Comparison of ENCODE assay signal across 28 mouse cellular contexts in genomic region chr11:6831931-6832330, GRCm38 (mm10). TPM values are rescaled to one million over a fixed set of nuclear protein-coding genes. Genes with fewer than 3 reads are reported as not detected.
DNase-seq lines count a peak whose midpoint lies in the region; ATAC-seq lines count a peak whose summit lies in the region.
"Had no signal": no experiment of that assay in that cellular context is flagged by ENCODE, and none has a peak within 500 bp of the region (broad histone marks: within the 10 kb centered on the region; RNA-seq: fewer than 3 reads in every experiment).

No protein-coding gene starts in this region.

- H3K9me3 ChIP-seq in hindbrain, embryonic 13.5 days: no peaks in the 10 kb centered on the region
- no peaks in the 10 kb centered on the region for H3K9me3 ChIP-seq in hindbrain, embryonic 10.5 days
- H3K9me3 ChIP-seq in midbrain, embryonic 15.5 days: no peaks in the 10 kb centered on the region
- H3K9me3 ChIP-seq in midbrain, embryonic 10.5 days (replicated peaks): no peaks in the 10 kb centered on the region
- no peaks in the 10 kb centered on the region for H3K9me3 ChIP-seq in neural tube, embryonic 15.5 days (replicated peaks)
- H3K9me3 ChIP-seq: embryonic facial prominence, embryonic 10.5 days; limb, embryonic 15.5 days; liver, embryonic 15.5 days had no signal

- ATAC-seq in hindbrain, embryonic 13.5 days (ENCODE audit: low FRiP score): 0 out of 2 replicates have a peak, but pooled peaks have one; percentile 39
- peak; percentile 80 for ATAC-seq in midbrain, embryonic 15.5 days (replicated peaks)
- ATAC-seq in neural tube, embryonic 15.5 days (ENCODE audit: low FRiP score): peak; percentile 59; the same call in 1 of the 2 replicates
- ATAC-seq: forebrain, embryonic 16.5 days had no signal

- H3K27ac ChIP-seq in hindbrain, embryonic 13.5 days: no peak overlapping the region
- H3K27ac ChIP-seq in hindbrain, embryonic 10.5 days: no peak overlapping the region
- H3K27ac ChIP-seq in midbrain, embryonic 15.5 days: peak overlapping the region; percentile 48; the same call in 1 of the 2 replicates
- H3K27ac ChIP-seq in midbrain, embryonic 10.5 days (replicated peaks): no peak overlapping the region
- no peak overlapping the region for H3K27ac ChIP-seq in neural tube, embryonic 15.5 days (replicated peaks)
- H3K27ac ChIP-seq: embryonic facial prominence, embryonic 10.5 days; kidney, postnatal 0 days; limb, embryonic 15.5 days; liver, embryonic 15.5 days; macrophage had no signal

- no peak overlapping the region for H3K4me3 ChIP-seq in hindbrain, embryonic 13.5 days
- H3K4me3 ChIP-seq in hindbrain, embryonic 10.5 days: no peak overlapping the region
- no peak overlapping the region for H3K4me3 ChIP-seq in midbrain, embryonic 15.5 days
- H3K4me3 ChIP-seq in midbrain, embryonic 10.5 days: no peak overlapping the region
- no peak overlapping the region for H3K4me3 ChIP-seq in neural tube, embryonic 15.5 days (replicated peaks)
- H3K4me3 ChIP-seq: embryonic facial prominence, embryonic 10.5 days; limb, embryonic 15.5 days; liver, embryonic 15.5 days; myocyte had no signal

- no peak overlapping the region for H3K9ac ChIP-seq in hindbrain, embryonic 13.5 days
- H3K9ac ChIP-seq in midbrain, embryonic 15.5 days: no peak overlapping the region
- no peak overlapping the region for H3K9ac ChIP-seq in neural tube, embryonic 15.5 days (replicated peaks)
- H3K9ac ChIP-seq: limb, embryonic 15.5 days; liver, embryonic 15.5 days had no signal

- no peaks in the 10 kb centered on the region for H3K4me1 ChIP-seq in hindbrain, embryonic 13.5 days (replicated peaks)
- no peaks in the 10 kb centered on the region for H3K4me1 ChIP-seq in hindbrain, embryonic 10.5 days (replicated peaks)
- H3K4me1 ChIP-seq in midbrain, embryonic 15.5 days: no peaks in the 10 kb centered on the region
- H3K4me1 ChIP-seq in midbrain, embryonic 10.5 days: peaks cover 9% of the 10 kb centered on the region; the same call in 1 of the 2 replicates
- H3K4me1 ChIP-seq in neural tube, embryonic 15.5 days: no peaks in the 10 kb centered on the region
- H3K4me1 ChIP-seq: limb, embryonic 15.5 days; liver, embryonic 15.5 days had no signal

- no peaks in the 10 kb centered on the region for H3K36me3 ChIP-seq in hindbrain, embryonic 13.5 days
- no peaks in the 10 kb centered on the region for H3K36me3 ChIP-seq in hindbrain, embryonic 10.5 days
- no peaks in the 10 kb centered on the region for H3K36me3 ChIP-seq in midbrain, embryonic 15.5 days (replicated peaks)
- no peaks in the 10 kb centered on the region for H3K36me3 ChIP-seq in midbrain, embryonic 10.5 days
- H3K36me3 ChIP-seq in neural tube, embryonic 15.5 days: no peaks in the 10 kb centered on the region
- H3K36me3 ChIP-seq: embryonic facial prominence, embryonic 10.5 days; limb, embryonic 15.5 days; liver, embryonic 15.5 days had no signal

- H3K4me2 ChIP-seq in hindbrain, embryonic 13.5 days: no peak overlapping the region
- H3K4me2 ChIP-seq in midbrain, embryonic 15.5 days: no peak overlapping the region
- H3K4me2 ChIP-seq in neural tube, embryonic 15.5 days: no peak overlapping the region
- H3K4me2 ChIP-seq: limb, embryonic 15.5 days; liver, embryonic 15.5 days had no signal

- WGBS in hindbrain, embryonic 13.5 days: 68% methylated on average over 9 of the region's 9 CpGs
- WGBS in hindbrain, embryonic 10.5 days: 73% methylated on average over 9 of the region's 9 CpGs
- WGBS in midbrain, embryonic 15.5 days: 66% methylated on average over 9 of the region's 9 CpGs
- WGBS in midbrain, embryonic 10.5 days: 82% methylated on average over 9 of the region's 9 CpGs
- WGBS in neural tube, embryonic 15.5 days: 57% methylated on average over 9 of the region's 9 CpGs

- no peaks in the 10 kb centered on the region for H3K27me3 ChIP-seq in hindbrain, embryonic 13.5 days
- H3K27me3 ChIP-seq in hindbrain, embryonic 10.5 days (ENCODE audit: insufficient read depth, poor library complexity, severe bottlenecking): no peaks in the 10 kb centered on the region
- no peaks in the 10 kb centered on the region for H3K27me3 ChIP-seq in midbrain, embryonic 15.5 days (replicated peaks)
- H3K27me3 ChIP-seq in midbrain, embryonic 10.5 days (ENCODE audit: low read depth, poor library complexity, severe bottlenecking): no peaks in the 10 kb centered on the region
- H3K27me3 ChIP-seq in neural tube, embryonic 15.5 days (replicated peaks): no peaks in the 10 kb centered on the region
- H3K27me3 ChIP-seq: limb, embryonic 15.5 days; liver, embryonic 15.5 days had no signal

- DNase-seq in hindbrain, embryonic 10.5 days (ENCODE audit: low spot score): no peak
- no peak for DNase-seq in midbrain, embryonic 10.5 days (ENCODE audit: low spot score)
- DNase-seq in cerebellum, adult 9-10 months: peak; percentile 25
- DNase-seq in ovary, postnatal 36 days (ENCODE audit: low spot score): no peak
- DNase-seq: adrenal gland, adult 2 months; gastrocnemius, postnatal 25 days; kidney, adult 2 months; left cerebral cortex, postnatal 4 days; thymus, adult 18-20 months; thymus, postnatal 4 days had no signal

RNA-seq across cellular contexts. Expression of gene Gm11983, which starts 5.5 kb away (rescaled TPM):
- polyA plus RNA-seq in hindbrain, embryonic 13.5 days (2015; fragmentation: Nextera tagmentation; extraction: Ambion mirVana): not detected in 2 replicates
- not detected in 2 replicates for polyA plus RNA-seq in hindbrain, embryonic 10.5 days (2016; fragmentation: Nextera tagmentation; extraction: Ambion mirVana)
- polyA plus RNA-seq in midbrain, embryonic 15.5 days (2015; fragmentation: Nextera tagmentation; extraction: Ambion mirVana): not detected in 2 replicates
- polyA plus RNA-seq in midbrain, embryonic 10.5 days (2016; fragmentation: Nextera tagmentation; extraction: Ambion mirVana): not detected in 2 replicates
- 0.14 TPM in 1 of 2 replicates, not detected in the other for polyA plus RNA-seq in neural tube, embryonic 15.5 days (2015; fragmentation: Nextera tagmentation; extraction: Ambion mirVana)
- polyA plus RNA-seq: adrenal gland, adult 2 months; C2C12; cortical plate, adult 2 months; embryonic facial prominence, embryonic 10.5 days; forebrain, embryonic 16.5 days; heart, embryonic 14.5 days; intestine, embryonic 14.5 days; kidney, adult 2 months; kidney, postnatal 0 days; large intestine, adult 2 months; limb, embryonic 15.5 days; liver, embryonic 15.5 days; lung, embryonic 16.5 days; macrophage; myocyte; small intestine, adult 2 months; stomach, embryonic 16.5 days had no signal
